ENCODE assay signal across 10 mouse cellular contexts in the genomic region with DNA sequence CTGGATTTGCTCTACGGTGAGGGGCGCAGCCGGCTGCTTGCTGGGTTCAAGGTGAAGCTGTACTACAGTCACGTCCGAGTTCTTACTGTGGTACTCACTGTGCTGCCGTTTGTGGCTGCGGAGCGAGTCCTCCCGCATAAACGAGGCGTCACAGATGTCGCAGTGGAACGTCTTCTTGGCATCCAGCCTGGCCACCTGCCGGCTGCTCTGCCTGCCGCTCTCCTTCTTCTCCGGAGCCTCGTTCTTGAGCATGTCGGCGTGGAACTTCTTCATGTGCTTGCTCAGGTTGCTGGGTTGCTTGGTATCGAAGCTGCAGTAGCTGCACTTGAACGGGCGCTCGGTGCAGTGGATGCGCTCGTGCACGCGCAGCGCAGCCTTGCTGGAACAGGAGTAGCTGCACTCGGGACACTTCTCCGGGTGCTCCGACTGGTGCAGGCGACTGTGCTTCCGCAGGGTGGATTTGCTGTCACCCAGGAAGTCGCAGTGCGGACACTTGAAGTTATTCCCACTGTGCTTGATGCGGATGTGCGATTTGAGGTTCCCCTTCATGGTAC. TPM values are rescaled to one million over a fixed set of nuclear protein-coding genes. Genes with fewer than 3 reads are reported as not detected.
DNase-seq lines count a peak whose midpoint lies in the region; ATAC-seq and TF ChIP-seq lines count a peak whose summit lies in the region.
"Had no signal": no experiment of that assay in that cellular context is flagged by ENCODE, and none has a peak within 500 bp of the region (broad histone marks: within the 10 kb centered on the region; RNA-seq: fewer than 3 reads in every experiment).

No protein-coding gene starts in this region.

- no peaks in the 10 kb centered on the region for H3K4me1 ChIP-seq in stomach, postnatal 0 days (replicated peaks; ENCODE audit: control insufficient read depth, insufficient read depth)
- H3K4me1 ChIP-seq: heart, embryonic 12.5 days had no signal

- TF ChIP-seq CTCF in stomach, postnatal 0 days (IDR thresholded peaks at IDR 0.05; ENCODE audit: low read depth) = no peak

- H3K4me2 ChIP-seq in stomach, postnatal 0 days (replicated peaks; ENCODE audit: low read depth) = no peak overlapping the region
- H3K4me2 ChIP-seq: heart, embryonic 12.5 days had no signal

- no peak for ATAC-seq in stomach, postnatal 0 days (ENCODE audit: low FRiP score, low TSS enrichment)

- 88% methylated on average over 37 of the region's 37 CpGs for WGBS in stomach, postnatal 0 days

- H3K4me3 ChIP-seq in stomach, postnatal 0 days (ENCODE audit: low read depth, low read length) = no peak overlapping the region
- H3K4me3 ChIP-seq: heart, embryonic 12.5 days had no signal

- H3K9me3 ChIP-seq in stomach, postnatal 0 days (ENCODE audit: control insufficient read depth, low read length) = no peaks in the 10 kb centered on the region

- H3K27ac ChIP-seq in stomach, postnatal 0 days (replicated peaks) = no peak overlapping the region

- H3K36me3 ChIP-seq in stomach, postnatal 0 days (ENCODE audit: control insufficient read depth, insufficient read depth, low read length) = peaks cover 20% of the 10 kb centered on the region

- no peak overlapping the region for H3K9ac ChIP-seq in stomach, postnatal 0 days (ENCODE audit: low read length)
- H3K9ac ChIP-seq: heart, embryonic 12.5 days had no signal

- intact Hi-C loops in left cerebral cortex, postnatal 36 days (cut with DNase I) = no loop called here

- TF ChIP-seq EP300 in stomach, postnatal 0 days (optimal IDR thresholded peaks at IDR 0.05) = no peak

- DNase-seq in R1 (ENCODE audit: low read depth, low spot score) = peak; percentile 60
- DNase-seq in cerebellum, adult 9-11 months = peak; percentile 18
- DNase-seq in layer of hippocampus, adult 8-10 months (ENCODE audit: low spot score in 2 of 2) = peak; percentile 77 to 82
- DNase-seq in left cerebral cortex, postnatal 36 days (ENCODE audit: low spot score in 2 of 2) = peak; percentile 82 to 84
- DNase-seq in lung, postnatal 10 days = no peak
- no peak for DNase-seq in stomach, postnatal 0 days (ENCODE audit: low spot score)
- DNase-seq in urinary bladder, adult 18-20 months (ENCODE audit: low spot score in 2 of 2) = no peak
- DNase-seq: adrenal gland, adult 8-10 months; embryo, embryonic 11 days had no signal

- no peaks in the 10 kb centered on the region for H3K27me3 ChIP-seq in stomach, postnatal 0 days (ENCODE audit: control insufficient read depth, insufficient read depth, low read length)
- H3K27me3 ChIP-seq: heart, embryonic 12.5 days had no signal

RNA-seq across cellular contexts. Expression of a gene that starts 29.1 kb away (rescaled TPM):
- total RNA-seq in layer of hippocampus, adult 8-10 months (2022) = 10 to 100 TPM; 14.5 to 20.1 (median 16.6) TPM
- 10 to 100 TPM; 15.9 to 17.9 TPM for total RNA-seq in left cerebral cortex, postnatal 36 days (2021)
- polyA plus RNA-seq in stomach, postnatal 0 days (2015; fragmentation: Nextera tagmentation; extraction: Ambion mirVana) = 28.0 and 29.8 TPM in 2 replicates

Comparison
In these comparisons a context has a peak if more than half of its experiments do, and no peak if none do; other contexts are left out.
1. DNase-seq: peak in R1 (single experiment), cerebellum, adult 9-11 months (single experiment), layer of hippocampus, adult 8-10 months (2 of 2) and left cerebral cortex, postnatal 36 days (2 of 2); none in lung, postnatal 10 days (single experiment), stomach, postnatal 0 days (single experiment) and urinary bladder, adult 18-20 months (0 of 2).